Mouse (Mus musculus) limb, embryonic 13.5 days (tissue): ENCODE measurements around the gene Coil. TPM values are rescaled to one million over a fixed set of nuclear protein-coding genes. Genes with fewer than 3 reads are reported as not detected.

ENCODE experiments used
- ATAC-seq: fragments of 200-750 bp; cut with Nextera tagmentation; 2 replicates; pipeline ENCODE4 v1.8.0; 2017; ENCODE audit warnings: low read depth, moderate number of reproducible peaks, moderate TSS enrichment; ENCODE audit not compliant: low FRiP score
- H3K27ac ChIP-seq: fragments of 300-500 bp; sonication (generic); 2 replicates; pipeline ENCODE4 v1.5.1; 2015; ENCODE audit warnings: inconsistent platforms, mild to moderate bottlenecking, moderate library complexity
- H3K27me3 ChIP-seq: fragments of 300-500 bp; sonication (generic); 2 replicates; pipeline ENCODE4 v1.6.1; 2015; ENCODE audit warnings: mild to moderate bottlenecking, inconsistent platforms
- H3K36me3 ChIP-seq: fragments of 300-500 bp; sonication (generic); 2 replicates; pipeline ENCODE4 v1.6.1; 2015; ENCODE audit warnings: inconsistent platforms, mild to moderate bottlenecking, moderate library complexity
- H3K4me1 ChIP-seq: fragments of 300-500 bp; sonication (generic); 2 replicates; pipeline ENCODE4 v1.6.1; 2015; ENCODE audit warnings: inconsistent platforms
- H3K4me2 ChIP-seq: fragments of 300-500 bp; sonication (generic); replicated peaks from 2 replicates; pipeline ENCODE4 v1.6.1; 2015; ENCODE audit warnings: inconsistent platforms, mild to moderate bottlenecking, moderate library complexity
- H3K4me3 ChIP-seq: fragments of 300-500 bp; sonication (generic); 2 replicates; pipeline ENCODE4 v1.5.1; 2015; ENCODE audit warnings: moderate library complexity, mild to moderate bottlenecking, inconsistent platforms
- H3K9ac ChIP-seq: fragments of 300-500 bp; sonication (generic); 2 replicates; pipeline ENCODE4 v1.6.1; 2015; ENCODE audit warnings: mild to moderate bottlenecking, inconsistent platforms
- H3K9me3 ChIP-seq: fragments of 300-500 bp; sonication (generic); 2 replicates; pipeline ENCODE4 v1.6.1; 2016; ENCODE audit warnings: inconsistent platforms
- WGBS: fragments of 180-500 bp; shearing (Covaris S2); methylation state at CpG from one replicate; pipeline ENCODE4 v1.1.7; 2015; 5-methylcytosine and 5-hydroxymethylcytosine counted together
- polyA plus RNA-seq: library from polyadenylated mRNA; unstranded; fragments of >200 nt; fragmentation: Nextera tagmentation; extraction: Ambion mirVana; gene quantifications from 2 replicates; pipeline ENCODE4 v1.2.1, GENCODE M21; 2015

Coil gene
- 22.6 and 24.1 TPM in 2 replicates for polyA plus RNA-seq

DNA sequence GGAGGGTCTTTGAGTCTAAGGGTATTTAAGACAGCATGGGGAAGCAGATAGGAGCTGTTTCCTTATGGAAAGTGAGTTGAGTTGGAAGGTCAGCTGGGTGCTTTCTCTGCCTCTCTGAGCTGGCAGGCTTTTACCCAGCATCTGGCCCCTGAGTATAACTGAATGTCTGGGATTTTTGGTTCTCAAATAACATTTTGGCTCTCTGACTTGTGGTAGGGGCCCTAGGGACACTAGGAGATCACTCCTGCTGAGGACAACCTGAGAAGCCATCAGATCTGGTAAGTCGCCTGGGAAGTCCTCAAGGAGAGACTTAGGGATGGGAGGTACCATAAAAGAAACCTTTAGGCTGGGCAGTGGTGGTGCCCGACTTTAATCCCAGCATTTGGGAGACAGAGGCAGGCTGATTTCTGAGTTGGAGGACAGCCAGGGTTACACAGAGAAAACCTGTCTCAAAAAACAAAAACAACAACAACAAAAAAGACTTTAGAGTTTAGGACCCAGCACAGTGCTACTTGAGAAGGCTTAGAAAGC lies at the start of gene Coil:
Gene Coil (plus strand): TSS at position 51 of the 531 bp plus-strand sequence.
- H3K9ac ChIP-seq: no peak within 1 kb of the TSS
- H3K9me3 ChIP-seq: no peaks in the 10 kb centered on the region
- ATAC-seq: no peak
- H3K4me1 ChIP-seq: peaks cover 9% of the 10 kb centered on the region
- no peak within 1 kb of the TSS for H3K4me2 ChIP-seq
- 33% methylated on average over 2 of the region's 2 CpGs for WGBS
- no peaks in the 10 kb centered on the region for H3K27me3 ChIP-seq
- no peak within 1 kb of the TSS for H3K27ac ChIP-seq
- H3K36me3 ChIP-seq: no peaks in the 10 kb centered on the region
- no peak within 1 kb of the TSS for H3K4me3 ChIP-seq

DNA sequence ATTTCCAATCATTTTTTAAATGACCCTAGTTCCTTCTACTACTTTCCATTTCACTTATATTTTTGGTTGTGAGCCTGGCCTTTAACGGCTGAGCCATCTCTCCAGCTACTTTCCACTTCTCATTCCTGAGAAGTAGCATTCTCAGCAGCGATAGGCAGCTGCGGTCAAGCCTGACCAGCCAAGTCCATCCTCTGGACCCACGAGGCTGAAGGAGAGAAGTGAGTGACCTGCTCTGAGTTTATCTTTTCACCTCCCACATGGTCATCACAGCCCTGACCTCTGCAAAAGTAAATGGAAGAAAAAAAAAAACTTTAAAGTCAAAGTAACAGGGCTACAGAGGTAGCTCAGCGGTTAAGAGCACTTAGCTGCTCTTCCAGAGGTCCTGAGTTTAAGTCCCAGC lies 43.5 kb upstream of the Coil start:
- WGBS: 88% methylated on average over 5 of the region's 5 CpGs
- Histone ChIP-seq H3K27me3 (no peaks in the 10 kb centered on the region), H3K36me3 (peaks cover 77% of the 10 kb centered on the region), H3K27ac (no peak overlapping the region), H3K4me3 (no peak overlapping the region), H3K9ac (no peak overlapping the region), H3K4me2 (no peak overlapping the region), H3K9me3 (no peaks in the 10 kb centered on the region), H3K4me1 (no peaks in the 10 kb centered on the region)
- no peak for ATAC-seq

DNA sequence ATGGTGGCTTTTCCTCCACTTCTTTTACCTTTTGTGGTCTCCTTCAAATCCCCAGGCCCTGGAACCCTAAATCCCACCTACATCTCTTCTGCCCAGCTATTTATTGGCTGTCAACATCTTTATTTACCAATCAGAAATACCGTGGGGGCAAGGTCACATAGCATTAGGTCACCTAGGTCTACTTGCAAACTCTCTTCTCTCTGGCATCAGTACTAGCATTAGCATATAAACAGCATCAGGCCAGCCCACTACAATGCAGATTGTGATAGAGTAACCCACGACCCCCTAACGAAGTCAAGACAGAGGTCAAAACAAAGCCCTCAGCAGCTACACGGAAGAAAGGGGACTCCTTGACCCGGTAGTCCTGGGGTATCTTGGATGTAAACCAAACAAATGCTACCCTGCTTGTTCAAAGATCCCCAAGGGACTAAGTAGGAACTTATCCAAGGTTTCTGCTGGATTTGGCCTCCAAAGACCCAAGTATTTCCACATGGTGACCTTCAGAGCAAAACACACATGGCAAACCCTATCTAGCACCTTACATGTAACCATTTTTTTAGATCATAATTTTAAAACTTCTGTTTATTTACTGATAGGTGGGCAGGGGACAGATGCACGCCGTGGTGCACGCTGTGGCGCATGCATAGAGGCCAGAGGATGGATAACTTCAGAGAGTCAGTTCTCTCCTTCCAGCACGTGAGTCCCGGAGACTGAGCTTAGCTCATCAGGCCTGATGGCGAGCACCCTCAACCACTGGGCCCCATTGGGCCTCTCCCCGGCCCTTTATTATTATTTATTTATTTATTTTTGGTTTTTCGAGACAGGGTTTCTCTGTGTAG lies 38.1 kb upstream of the Coil start:
- no peaks in the 10 kb centered on the region for H3K27me3 ChIP-seq
- H3K4me3 ChIP-seq: no peak overlapping the region
- H3K9ac ChIP-seq: no peak overlapping the region
- no peaks in the 10 kb centered on the region for H3K4me1 ChIP-seq
- H3K4me2 ChIP-seq: no peak overlapping the region
- no peak for ATAC-seq
- H3K27ac ChIP-seq: no peak overlapping the region
- H3K9me3 ChIP-seq: no peaks in the 10 kb centered on the region
- peaks cover 70% of the 10 kb centered on the region for H3K36me3 ChIP-seq
- 83% methylated on average over 14 of the region's 14 CpGs for WGBS

DNA sequence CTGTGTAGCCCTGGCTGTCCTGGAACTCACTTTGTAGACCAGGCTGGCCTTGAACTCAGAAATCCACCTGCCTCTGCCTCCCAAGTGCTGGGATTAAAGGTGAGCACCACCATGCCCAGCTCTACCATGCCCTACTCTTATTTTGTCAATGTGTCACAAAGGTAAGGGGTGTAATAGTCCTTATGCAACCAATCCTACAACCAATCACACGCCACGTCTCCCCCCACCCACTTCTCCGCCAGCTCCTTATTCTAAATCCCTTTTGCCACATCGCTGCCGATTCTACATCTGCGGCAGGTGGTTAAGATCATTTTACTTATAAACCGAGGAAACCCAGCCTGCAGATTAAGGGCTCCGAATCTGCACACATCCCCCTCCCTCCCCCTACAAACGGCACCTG lies 37.0 kb upstream of the Coil start:
- Histone ChIP-seq H3K9ac (no peak overlapping the region), H3K4me1 (no peaks in the 10 kb centered on the region), H3K4me2 (no peak overlapping the region), H3K4me3 (no peak overlapping the region), H3K27me3 (no peaks in the 10 kb centered on the region), H3K9me3 (no peaks in the 10 kb centered on the region), H3K27ac (no peak overlapping the region), H3K36me3 (peaks cover 60% of the 10 kb centered on the region)
- WGBS: 87% methylated on average over 9 of the region's 9 CpGs
- no peak for ATAC-seq

DNA sequence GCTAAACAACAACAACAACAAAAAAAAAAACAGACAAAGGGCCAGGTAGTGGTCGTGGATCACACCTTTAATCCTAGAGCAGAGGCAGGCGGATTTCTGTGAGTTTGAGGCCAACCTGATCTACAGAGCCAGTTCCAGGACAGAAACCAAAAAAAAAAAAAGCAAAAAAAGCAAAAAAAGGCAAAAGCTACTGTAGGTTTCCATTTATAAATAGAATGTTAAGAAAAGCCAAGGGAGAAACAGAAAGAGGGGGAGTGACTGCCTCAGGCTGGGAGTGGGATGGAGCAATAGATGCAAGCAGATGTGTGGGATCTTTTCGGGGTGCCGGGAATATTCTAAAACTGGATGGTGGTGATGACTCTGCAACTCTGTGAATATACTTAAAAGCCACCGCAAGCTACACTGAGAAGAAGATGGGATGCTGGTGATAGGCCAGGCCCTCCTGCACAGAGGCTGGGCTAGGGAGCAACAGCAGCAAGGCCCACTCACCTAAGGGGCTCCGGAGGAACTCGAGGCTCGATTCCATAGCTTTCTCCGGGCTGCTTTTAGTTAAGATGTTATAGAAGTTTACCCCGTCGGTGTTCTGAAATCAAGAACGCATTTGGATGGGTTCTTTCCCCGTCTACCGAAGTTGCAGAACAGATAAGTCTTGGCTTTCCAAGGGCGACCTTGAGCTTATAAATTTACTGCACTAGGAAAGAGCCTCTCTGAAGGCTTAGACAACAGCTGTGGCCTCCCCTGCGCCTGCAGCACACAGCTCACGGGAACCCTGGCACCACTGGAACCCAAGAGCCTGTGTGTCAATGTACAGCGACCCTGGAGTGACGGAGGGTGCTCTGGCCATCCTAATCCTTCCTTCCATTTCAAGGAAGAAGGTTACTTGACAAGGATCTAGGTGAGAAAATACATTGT lies 35.7 kb upstream of the Coil start:
- no peaks in the 10 kb centered on the region for H3K27me3 ChIP-seq
- H3K4me3 ChIP-seq: no peak overlapping the region
- H3K4me1 ChIP-seq: no peaks in the 10 kb centered on the region
- ATAC-seq: no peak
- H3K36me3 ChIP-seq: peaks cover 61% of the 10 kb centered on the region
- no peaks in the 10 kb centered on the region for H3K9me3 ChIP-seq
- no peak overlapping the region for H3K9ac ChIP-seq
- H3K27ac ChIP-seq: no peak overlapping the region
- no peak overlapping the region for H3K4me2 ChIP-seq
- WGBS: 91% methylated on average over 19 of the region's 19 CpGs

DNA sequence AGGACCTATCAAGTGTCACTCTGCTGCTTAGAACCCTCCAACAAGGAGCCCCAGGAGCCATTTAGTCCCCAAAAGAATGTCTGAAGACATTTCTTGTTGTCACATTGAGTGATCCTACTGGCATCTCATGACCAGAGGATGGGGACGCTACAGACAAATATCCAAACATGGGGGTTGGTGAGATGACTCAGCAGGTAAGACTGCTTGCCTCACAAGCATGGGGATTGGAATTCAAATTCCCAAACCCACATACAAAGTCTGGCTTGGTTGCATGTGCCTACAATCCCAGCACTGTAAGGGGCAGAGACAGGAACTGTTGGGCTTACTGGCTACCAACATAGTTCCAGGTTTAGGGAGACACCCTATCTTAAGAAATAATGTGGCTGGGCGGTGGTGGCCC lies 32.2 kb upstream of the Coil start:
- no peak for ATAC-seq
- Histone ChIP-seq H3K4me3 (no peak overlapping the region), H3K9ac (no peak overlapping the region), H3K9me3 (no peaks in the 10 kb centered on the region), H3K27ac (no peak overlapping the region), H3K36me3 (peaks cover 65% of the 10 kb centered on the region), H3K27me3 (no peaks in the 10 kb centered on the region), H3K4me1 (no peaks in the 10 kb centered on the region), H3K4me2 (no peak overlapping the region)
- WGBS: 93% methylated on average over 2 of the region's 2 CpGs

DNA sequence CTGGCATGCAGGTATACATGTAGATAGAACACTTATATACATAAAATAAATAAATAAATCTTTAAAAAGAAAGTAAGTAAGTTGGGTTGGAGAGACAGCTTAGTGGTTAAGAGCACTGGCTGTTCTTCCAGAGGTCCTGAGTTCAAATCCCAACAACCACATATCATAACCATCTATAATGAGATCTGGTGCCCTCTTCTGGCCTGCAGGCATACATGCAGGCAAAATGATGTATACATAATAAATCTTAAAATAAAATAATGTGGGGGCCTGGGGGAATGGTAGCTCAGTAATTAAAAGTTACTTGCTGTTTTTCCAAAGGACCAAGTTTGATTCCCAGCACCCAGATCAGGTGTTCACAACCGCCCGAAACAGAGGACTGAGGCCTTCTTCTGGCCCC lies 31.3 kb upstream of the Coil start:
- Histone ChIP-seq H3K27me3 (no peaks in the 10 kb centered on the region), H3K4me2 (no peak overlapping the region), H3K4me1 (no peaks in the 10 kb centered on the region), H3K9ac (no peak overlapping the region), H3K27ac (no peak overlapping the region), H3K36me3 (peaks cover 61% of the 10 kb centered on the region), H3K9me3 (no peaks in the 10 kb centered on the region), H3K4me3 (no peak overlapping the region)
- no peak for ATAC-seq
- WGBS: 96% methylated on average over 2 of the region's 2 CpGs

DNA sequence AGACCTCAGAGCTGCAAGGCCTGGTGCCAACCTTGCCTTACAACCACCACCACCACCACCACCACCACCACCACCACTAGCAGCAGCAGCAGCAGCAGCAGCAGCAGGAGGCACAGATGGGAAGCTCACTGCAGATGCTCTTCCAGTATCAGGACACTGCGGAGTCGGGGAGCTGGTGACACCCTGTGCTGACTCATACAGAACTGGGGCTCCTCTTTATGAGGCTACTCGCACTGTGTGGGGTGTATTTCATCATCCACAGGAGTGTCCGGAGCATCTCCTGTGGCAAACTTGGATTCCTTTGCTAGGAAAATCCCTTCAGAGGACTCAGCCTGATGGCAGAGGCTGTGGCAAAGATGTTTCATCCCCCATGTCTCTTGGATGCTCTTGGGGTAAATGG lies 30.4 kb upstream of the Coil start:
- H3K9ac ChIP-seq: no peak overlapping the region
- no peaks in the 10 kb centered on the region for H3K9me3 ChIP-seq
- H3K4me2 ChIP-seq: no peak overlapping the region
- no peak overlapping the region for H3K27ac ChIP-seq
- no peak overlapping the region for H3K4me3 ChIP-seq
- 89% methylated on average over 4 of the region's 4 CpGs for WGBS
- H3K4me1 ChIP-seq: no peaks in the 10 kb centered on the region
- no peak for ATAC-seq
- no peaks in the 10 kb centered on the region for H3K27me3 ChIP-seq
- H3K36me3 ChIP-seq: peaks cover 62% of the 10 kb centered on the region

DNA sequence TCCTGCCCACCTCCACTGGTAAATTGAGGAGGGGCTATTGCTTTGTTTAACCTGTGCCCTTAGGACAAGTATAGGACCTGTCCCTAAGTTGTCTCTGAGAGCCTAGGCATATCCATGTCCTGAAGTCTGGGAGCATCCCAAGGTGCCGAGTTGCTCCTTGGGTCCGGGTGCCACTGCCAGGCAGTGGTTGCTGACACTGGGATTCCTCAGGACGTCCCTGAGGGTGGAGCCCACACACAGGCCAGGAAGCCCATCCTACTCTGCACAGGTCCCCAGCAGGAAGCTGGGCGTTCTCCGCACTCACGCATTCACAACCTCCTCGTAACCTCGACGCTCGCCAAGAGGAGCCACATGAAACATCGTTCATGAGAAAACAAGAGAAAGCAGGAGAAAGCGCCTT lies 28.6 kb upstream of the Coil start:
- no peak for ATAC-seq
- WGBS: 75% methylated on average over 12 of the region's 12 CpGs
- peaks cover 63% of the 10 kb centered on the region for H3K36me3 ChIP-seq
- no peak overlapping the region for H3K4me3 ChIP-seq
- no peak overlapping the region for H3K9ac ChIP-seq
- no peaks in the 10 kb centered on the region for H3K4me1 ChIP-seq
- H3K9me3 ChIP-seq: no peaks in the 10 kb centered on the region
- H3K27ac ChIP-seq: no peak overlapping the region
- H3K27me3 ChIP-seq: no peaks in the 10 kb centered on the region
- no peak overlapping the region for H3K4me2 ChIP-seq

DNA sequence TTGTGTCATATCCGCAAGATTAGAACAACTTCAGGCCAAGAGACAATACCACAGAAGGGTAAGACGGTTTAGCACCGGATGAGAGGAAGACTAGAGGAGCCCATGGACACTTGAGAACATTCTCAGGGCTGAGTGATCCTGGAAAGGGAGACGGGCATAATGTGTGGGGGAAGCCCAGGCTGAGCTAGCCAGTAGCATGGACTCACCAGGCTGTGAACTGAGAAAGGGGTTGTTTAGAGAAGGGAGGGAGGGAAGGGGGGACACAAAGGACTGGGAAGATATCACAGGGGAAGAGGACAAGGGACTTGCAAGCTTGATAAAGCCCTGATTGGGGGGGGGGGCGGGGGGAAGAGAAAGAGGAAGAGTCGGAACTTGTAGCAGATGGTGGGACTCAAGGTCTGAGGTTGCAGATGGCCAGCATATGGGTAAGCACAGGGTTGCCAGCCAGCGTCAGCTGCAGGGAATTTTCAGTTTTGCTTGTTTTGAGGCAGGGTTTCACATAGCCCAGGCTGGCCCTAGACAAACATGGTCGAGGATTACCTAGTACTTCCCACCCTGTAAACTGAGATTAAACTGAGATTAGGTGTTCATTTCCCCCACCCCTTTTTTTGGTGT lies 24.0 kb upstream of the Coil start:
- Histone ChIP-seq H3K9ac (no peak overlapping the region), H3K9me3 (no peaks in the 10 kb centered on the region), H3K4me3 (no peak overlapping the region), H3K4me2 (no peak overlapping the region), H3K27ac (no peak overlapping the region), H3K27me3 (no peaks in the 10 kb centered on the region), H3K36me3 (peaks cover 55% of the 10 kb centered on the region), H3K4me1 (no peaks in the 10 kb centered on the region)
- ATAC-seq: no peak
- 88% methylated on average over 7 of the region's 8 CpGs for WGBS

DNA sequence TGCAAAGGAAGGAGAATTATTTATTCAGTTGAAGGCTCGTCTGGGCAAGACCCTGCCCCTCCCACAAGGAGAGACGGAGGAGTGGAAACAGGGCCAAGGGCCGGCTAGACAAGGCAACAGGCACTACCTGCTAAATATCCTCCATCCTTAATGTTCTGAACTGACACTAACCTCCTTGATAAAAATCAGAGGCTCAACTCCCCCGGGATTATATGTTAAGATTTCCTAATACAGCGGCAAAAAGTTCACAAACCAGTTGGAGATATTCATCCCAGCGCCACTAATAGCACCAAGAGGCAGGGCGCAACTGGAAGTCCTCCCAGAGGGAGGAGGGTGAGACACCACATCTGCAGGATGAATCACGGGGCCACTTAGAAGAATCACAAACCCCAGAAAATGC lies 21.2 kb upstream of the Coil start:
- no peak overlapping the region for H3K4me3 ChIP-seq
- H3K27me3 ChIP-seq: no peaks in the 10 kb centered on the region
- WGBS: 76% methylated on average over 8 of the region's 8 CpGs
- no peak overlapping the region for H3K4me2 ChIP-seq
- no peaks in the 10 kb centered on the region for H3K9me3 ChIP-seq
- H3K4me1 ChIP-seq: peaks cover 4% of the 10 kb centered on the region
- H3K36me3 ChIP-seq: peaks cover 50% of the 10 kb centered on the region
- H3K27ac ChIP-seq: no peak overlapping the region
- no peak for ATAC-seq
- no peak overlapping the region for H3K9ac ChIP-seq
